Mouse (Mus musculus): ENCODE results near the gene Olfr152.

Gene Olfr152

DNA sequence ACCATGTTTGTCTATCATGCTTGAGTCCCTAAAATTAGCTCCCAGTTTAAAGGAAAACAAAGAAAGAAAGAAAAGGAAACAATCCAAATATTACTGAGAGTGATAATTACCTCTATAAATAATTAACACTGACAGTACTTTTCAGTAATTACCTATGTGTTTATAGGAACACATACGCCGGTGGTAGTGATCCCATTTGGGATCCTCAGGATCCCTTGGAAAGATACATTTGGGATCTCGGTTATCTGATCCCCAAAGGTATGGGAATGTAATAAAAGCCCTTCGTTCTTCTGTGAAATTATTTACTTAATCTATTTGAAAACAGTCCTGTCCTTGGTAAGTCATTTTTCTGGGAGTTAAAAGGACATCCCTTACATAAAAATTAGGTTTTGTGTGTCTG is at the start of gene Olfr152:
Gene Olfr152, plus strand, starts transcription at position 301 of the 400 bp plus-strand sequence.
- no peak for DNase-seq

DNA sequence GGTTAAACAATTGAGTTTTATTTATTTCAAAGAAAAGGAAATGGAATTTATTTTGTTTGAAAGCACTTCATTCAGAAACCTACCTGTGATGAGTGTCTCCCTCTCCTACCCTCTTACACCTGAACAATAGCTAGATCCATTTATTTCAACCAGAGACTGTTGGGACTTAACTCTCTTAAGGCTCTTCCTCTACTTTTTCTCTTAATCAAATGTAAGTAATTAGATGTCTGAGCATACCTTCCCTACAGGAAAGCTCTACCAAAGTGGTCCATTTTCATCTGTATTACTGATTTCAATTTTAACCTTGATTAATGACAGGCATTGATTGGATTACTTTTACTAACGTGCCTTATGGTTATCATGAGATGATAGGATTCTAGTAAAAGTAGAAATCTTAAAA is 39.4 kb upstream of the Olfr152 start, which contains the start of gene Olfr1138:
Gene Olfr1138, minus strand, starts transcription at position 101 of the 400 bp plus-strand sequence.
- no peak for DNase-seq

DNA sequence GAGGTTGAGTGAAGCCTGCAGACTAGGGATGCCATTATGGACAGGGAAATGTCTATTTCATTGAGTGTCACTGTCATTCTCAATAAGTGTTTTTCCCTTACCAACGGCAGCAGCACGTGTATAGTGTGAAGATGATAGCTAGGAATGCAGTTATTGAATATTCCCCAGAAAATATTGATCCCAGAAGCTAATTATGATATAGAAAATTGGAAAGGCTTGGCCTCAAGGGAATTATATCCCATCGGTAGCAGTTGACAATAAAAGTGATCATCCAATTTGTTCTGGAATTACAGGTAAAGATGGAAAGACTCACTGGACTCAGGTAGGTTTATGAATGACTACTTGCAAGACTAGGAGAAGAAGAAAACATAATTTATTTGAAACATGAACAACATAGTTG is 35.8 kb upstream of the Olfr152 start, which contains the start of gene Olfr1140:
Gene Olfr1140, plus strand, starts transcription at position 301 of the 400 bp plus-strand sequence.
- DNase-seq = no peak

DNA sequence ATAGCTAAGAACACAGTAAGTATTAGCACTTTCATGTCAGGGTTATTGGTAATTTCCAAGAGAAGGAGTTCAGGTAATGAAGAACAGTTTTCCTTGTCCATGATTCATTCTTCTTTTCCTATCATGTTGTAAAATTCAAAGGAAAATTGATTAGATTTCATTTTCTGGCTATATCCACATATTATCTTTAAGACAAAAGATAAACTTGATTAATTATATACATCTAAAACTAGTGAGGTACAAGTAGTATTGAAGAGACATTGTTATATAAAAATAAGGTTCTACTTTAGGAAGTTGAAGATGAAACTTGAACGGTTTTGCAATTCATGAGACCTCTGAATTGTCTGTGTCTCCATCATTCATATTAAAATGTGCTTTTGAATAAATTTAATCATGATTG is 25.4 kb upstream of the Olfr152 start, which contains the start of gene Olfr1141:
Gene Olfr1141, minus strand, starts transcription at position 101 of the 400 bp plus-strand sequence.
- no peak for DNase-seq

DNA sequence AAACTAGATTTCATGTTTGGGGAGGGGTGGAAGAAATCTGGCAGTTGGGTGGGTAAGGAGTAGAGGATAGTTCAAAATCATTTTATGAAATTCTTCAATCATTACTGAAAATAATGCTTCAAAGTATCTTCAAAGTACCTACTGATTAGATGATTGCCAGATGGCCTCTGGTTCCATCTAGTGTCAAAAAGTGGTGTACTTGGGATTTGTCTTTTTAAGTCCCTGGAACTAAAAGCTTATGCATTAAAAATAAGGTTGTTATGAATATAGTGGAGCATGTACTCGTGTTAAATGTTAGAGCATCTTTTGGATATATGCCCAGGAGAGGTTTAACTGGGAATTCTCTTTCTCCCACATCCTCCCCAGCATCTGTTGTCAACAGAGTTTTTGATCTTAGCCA is 3.1 kb upstream of the Olfr152 start:
- DNase-seq = no peak

DNA sequence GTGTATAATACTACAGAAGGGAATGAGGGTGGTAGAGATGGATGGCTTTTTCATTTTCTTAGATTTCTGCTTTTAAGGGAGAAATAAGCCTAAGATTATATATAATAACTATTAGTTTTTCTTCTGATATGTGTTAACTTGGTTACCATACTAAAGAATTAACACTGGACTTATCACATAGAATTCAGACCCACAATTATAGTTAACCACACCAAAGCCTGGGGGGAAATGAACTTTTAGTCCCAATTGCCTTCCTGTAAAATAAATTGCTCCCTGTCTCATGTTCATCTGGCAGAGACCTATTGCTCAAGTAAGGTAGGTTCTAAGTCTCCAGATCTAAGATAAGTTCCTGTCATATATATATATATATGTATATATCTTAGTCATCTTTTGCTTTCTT is 21.0 kb downstream of the Olfr152 start, which contains the start of gene Olfr1143:
Gene Olfr1143, plus strand, starts transcription at position 301 of the 400 bp plus-strand sequence.
- no peak for DNase-seq

DNA sequence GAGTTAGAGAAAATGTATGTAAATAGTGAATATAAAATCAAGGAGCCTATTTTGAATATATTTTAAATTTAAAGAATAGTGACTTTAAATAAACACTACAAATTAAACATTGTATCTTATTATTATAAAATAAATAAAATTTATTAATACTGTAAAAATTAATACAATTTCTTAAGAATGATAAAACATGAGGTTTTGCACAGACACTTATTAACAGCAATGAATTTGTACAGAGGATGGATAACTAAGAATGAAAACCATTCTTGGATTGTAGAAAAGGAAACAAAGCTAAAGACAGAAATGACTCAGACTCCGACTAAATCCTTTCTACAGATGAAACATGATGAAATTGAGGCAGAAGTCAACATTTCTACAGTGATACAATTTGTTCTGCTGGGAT is 30.2 kb downstream of the Olfr152 start, which contains the start of gene Olfr1145:
Gene Olfr1145, plus strand, starts transcription at position 301 of the 400 bp plus-strand sequence.
- DNase-seq = no peak

DNA sequence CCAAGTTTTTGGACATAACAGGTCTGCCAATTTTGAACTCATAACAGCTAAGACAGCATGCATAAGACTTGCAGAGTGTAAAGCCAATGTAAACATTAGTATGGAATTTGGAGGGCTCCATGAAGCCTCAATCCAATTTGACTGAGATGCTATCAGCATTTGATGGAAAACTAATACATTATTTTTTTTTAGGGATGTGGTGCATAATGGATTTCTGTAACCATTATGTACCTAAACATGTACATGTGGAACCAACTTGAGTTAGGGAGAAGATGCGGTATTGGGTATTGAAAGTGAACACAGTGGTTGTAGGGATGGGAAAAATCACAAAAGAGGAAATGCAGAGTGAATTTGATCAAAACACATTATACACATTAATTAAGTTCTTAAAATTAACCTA is 51.0 kb downstream of the Olfr152 start, which contains the start of gene Olfr1148:
Gene Olfr1148, plus strand, starts transcription at position 301 of the 400 bp plus-strand sequence.
- DNase-seq = no peak

Measured in cerebellum, adult 18-20 months (tissue).